Mouse (Mus musculus) adrenal gland, postnatal 36 days (tissue): ENCODE data around the gene Pnpla3. TPM values are rescaled to one million over a fixed set of nuclear protein-coding genes. Genes with fewer than 3 reads are reported as not detected.

Source experiments
- DNase-seq, 2 experiments: peaks; one replicate each; pipeline ENCODE4 v3.0.0; 2021; ENCODE audit warnings: mixed read lengths in 1 of 2
- total RNA-seq, 2 experiments: library from RNA; stranded (reverse); gene quantifications; 2 replicates each; pipeline ENCODE4 v1.2.3; 2021

Gene Pnpla3
- total RNA-seq, 2 experiments from 2014 or later, result 30.7 to 111 TPM

- DNase-seq, result no peak
Measured at GRCm38 (mm10) chr15:84171166-84171565, 3.5 kb downstream of the Pnpla3 start.

GRCm38 (mm10) chr15:84178733-84179132 lies 11.1 kb downstream of the Pnpla3 start:
- DNase-seq, result no peak

- DNase-seq, result no peak
Measured at GRCm38 (mm10) chr15:84182000-84182399, 14.4 kb downstream of the Pnpla3 start.

- peak; percentile 13 to 54 for DNase-seq
Measured at GRCm38 (mm10) chr15:84183967-84184366, 16.3 kb downstream of the Pnpla3 start.

GRCm38 (mm10) chr15:84186196-84186595 lies 18.6 kb downstream of the Pnpla3 start:
- no peak for DNase-seq

- DNase-seq, result no peak
Measured at GRCm38 (mm10) chr15:84188887-84189530, 21.4 kb downstream of the Pnpla3 start.

GRCm38 (mm10) chr15:84189881-84190280 lies 22.2 kb downstream of the Pnpla3 start:
- DNase-seq, result no peak

GRCm38 (mm10) chr15:84191724-84192057 lies 24.1 kb downstream of the Pnpla3 start:
- no peak for DNase-seq

- DNase-seq, result peak; percentile 91 to 92
Measured at GRCm38 (mm10) chr15:84192058-84192791, 24.6 kb downstream of the Pnpla3 start, which contains the start of gene Samm50. TSS of gene Samm50 (plus strand) at chr15:84192241.

GRCm38 (mm10) chr15:84196486-84197165 lies 29.0 kb downstream of the Pnpla3 start:
- DNase-seq, result no peak

GRCm38 (mm10) chr15:84207327-84207726 lies 39.7 kb downstream of the Pnpla3 start:
- no peak for DNase-seq

GRCm38 (mm10) chr15:84209517-84210412 lies 42.1 kb downstream of the Pnpla3 start:
- DNase-seq, result no peak

- DNase-seq, result no peak
Measured at GRCm38 (mm10) chr15:84210461-84210860, 42.8 kb downstream of the Pnpla3 start.

- DNase-seq, result no peak
Measured at GRCm38 (mm10) chr15:84210941-84211340, 43.3 kb downstream of the Pnpla3 start.

- no peak for DNase-seq
Measured at GRCm38 (mm10) chr15:84211564-84211963, 43.9 kb downstream of the Pnpla3 start.

GRCm38 (mm10) chr15:84212031-84212755 lies 44.6 kb downstream of the Pnpla3 start:
- DNase-seq, result peak; percentile 85 to 89

GRCm38 (mm10) chr15:84212756-84213105 lies 45.1 kb downstream of the Pnpla3 start:
- peak; percentile 61 to 69 for DNase-seq

GRCm38 (mm10) chr15:84213162-84213739 lies 45.6 kb downstream of the Pnpla3 start:
- DNase-seq, result no peak

GRCm38 (mm10) chr15:84214476-84214875 lies 46.8 kb downstream of the Pnpla3 start:
- DNase-seq, result no peak

- no peak for DNase-seq
Measured at GRCm38 (mm10) chr15:84215273-84215672, 47.6 kb downstream of the Pnpla3 start.

- DNase-seq, result no peak
Measured at GRCm38 (mm10) chr15:84216026-84216425, 48.4 kb downstream of the Pnpla3 start.
